27 mouse cellular contexts compared by ENCODE assay signal in genomic region chr12:113420721-113421305, GRCm38 (mm10).
"Had no signal": no experiment of that assay in that cellular context is flagged by ENCODE, and none has a peak within 500 bp of the region (broad histone marks: within the 10 kb centered on the region; RNA-seq: fewer than 3 reads in every experiment).

No protein-coding gene starts in this region.

- DNase-seq: gastrocnemius, adult 2 months; gastrocnemius, postnatal 10 days; gastrocnemius, postnatal 25 days; heart, postnatal 10 days; heart, postnatal 4 days; kidney, adult 11 months; kidney, adult 2 months; kidney, adult 9 months; kidney, postnatal 10 days; kidney, postnatal 25 days; kidney, postnatal 4 days; liver; liver, embryonic 13.5 days; liver, postnatal 0 days had no signal

- H3K4me1 ChIP-seq: heart, embryonic 10.5 days; heart, embryonic 12.5 days; hindbrain, embryonic 10.5 days; hindbrain, embryonic 12.5 days; limb, embryonic 10.5 days; limb, embryonic 12.5 days; liver, embryonic 13.5 days; liver, embryonic 15.5 days had no signal

- H3K4me3 ChIP-seq: gastrocnemius, adult 2 months; heart, embryonic 10.5 days; heart, embryonic 12.5 days; hindbrain, embryonic 10.5 days; hindbrain, embryonic 12.5 days; layer of hippocampus, adult 2 months; left cerebral cortex, adult 2 months; limb, embryonic 10.5 days; limb, embryonic 12.5 days; liver, embryonic 13.5 days; liver, embryonic 15.5 days had no signal

- H3K9me3 ChIP-seq: heart, embryonic 10.5 days; heart, embryonic 12.5 days; hindbrain, embryonic 10.5 days; hindbrain, embryonic 12.5 days; limb, embryonic 10.5 days; limb, embryonic 12.5 days; liver, embryonic 13.5 days; liver, embryonic 15.5 days had no signal

- H3K9ac ChIP-seq: heart, embryonic 12.5 days; hindbrain, embryonic 12.5 days; hindbrain, embryonic 14.5 days; limb, embryonic 12.5 days; liver, embryonic 13.5 days; liver, embryonic 15.5 days; liver, postnatal 0 days had no signal

- H3K4me2 ChIP-seq: heart, embryonic 12.5 days; hindbrain, embryonic 12.5 days; hindbrain, embryonic 14.5 days; limb, embryonic 12.5 days; liver, embryonic 11.5 days; liver, embryonic 13.5 days; liver, embryonic 15.5 days had no signal

- H3K27ac ChIP-seq: gastrocnemius, adult 2 months; heart, embryonic 10.5 days; hindbrain, embryonic 10.5 days; hindbrain, embryonic 12.5 days; hindbrain, embryonic 14.5 days; layer of hippocampus, adult 2 months; left cerebral cortex, adult 2 months; limb, embryonic 10.5 days; limb, embryonic 12.5 days; liver, embryonic 13.5 days; liver, embryonic 15.5 days had no signal

- ATAC-seq: hindbrain, embryonic 16.5 days; intestine, embryonic 16.5 days; liver, postnatal 0 days had no signal

- H3K27me3 ChIP-seq: heart, embryonic 12.5 days; hindbrain, embryonic 12.5 days; limb, embryonic 12.5 days; liver, embryonic 13.5 days; liver, embryonic 15.5 days had no signal

- H3K36me3 ChIP-seq: heart, embryonic 10.5 days; heart, embryonic 12.5 days; hindbrain, embryonic 10.5 days; hindbrain, embryonic 12.5 days; limb, embryonic 10.5 days; limb, embryonic 12.5 days; liver, embryonic 13.5 days; liver, embryonic 15.5 days had no signal
